15 mouse cellular contexts compared by ENCODE assay signal in genomic region chr6:91965060-91965459, GRCm38 (mm10).
"Had no signal": no experiment of that assay in that cellular context is flagged by ENCODE, and none has a peak within 500 bp of the region (broad histone marks: within the 10 kb centered on the region; RNA-seq: fewer than 3 reads in every experiment).

No protein-coding gene starts in this region.

- DNase-seq: gastrocnemius, postnatal 14 days; gastrocnemius, postnatal 36 days; heart, adult 2 months; heart, postnatal 14 days; heart, postnatal 36 days; layer of hippocampus, adult 9-11 months; layer of hippocampus, postnatal 36 days; left cerebral cortex, postnatal 4 days had no signal

- H3K27me3 ChIP-seq: hindbrain, embryonic 13.5 days; hindbrain, embryonic 15.5 days; limb, embryonic 13.5 days; limb, embryonic 15.5 days had no signal

- ATAC-seq: hindbrain, postnatal 0 days; intestine, embryonic 16.5 days; liver, embryonic 12.5 days had no signal
